Mouse (Mus musculus) ES-Bruce4 (cell line): ENCODE measurements around the gene Pou3f4. TPM values are rescaled to one million over a fixed set of nuclear protein-coding genes. Genes with fewer than 3 reads are reported as not detected.
"Not testable (repeated sequence)": the region's sequence is repeated elsewhere in the genome, so short reads cannot be mapped to it uniquely, and the experiment has no call there.

Source experiments
- H3K27ac ChIP-seq: 2 replicates; pipeline ENCODE4 v1.5.1; 2012; ENCODE audit warnings: low read length, inconsistent platforms; ENCODE audit not compliant: insufficient read depth
- H3K27me3 ChIP-seq: 2 replicates; pipeline ENCODE4 v1.6.1; 2012; ENCODE audit warnings: mild to moderate bottlenecking, low read length, inconsistent platforms; ENCODE audit not compliant: control insufficient read depth, poor library complexity, insufficient read depth, severe bottlenecking
- H3K36me3 ChIP-seq: 2 replicates; pipeline ENCODE4 v1.6.1; 2012; ENCODE audit warnings: inconsistent platforms, mild to moderate bottlenecking, low read length, moderate library complexity; ENCODE audit not compliant: control insufficient read depth, poor library complexity, insufficient read depth, severe bottlenecking
- H3K4me1 ChIP-seq: one replicate; pipeline ENCODE4 v1.8.1; 2011; ENCODE audit warnings: low read length; ENCODE audit not compliant: control insufficient read depth, insufficient read depth
- H3K4me3 ChIP-seq: 2 replicates; pipeline ENCODE4 v1.5.1; 2011; ENCODE audit warnings: low read depth, mild to moderate bottlenecking, low read length
- H3K9ac ChIP-seq: 2 replicates; pipeline ENCODE4 v1.6.1; 2012; ENCODE audit warnings: low read depth, mild to moderate bottlenecking, inconsistent platforms; ENCODE audit not compliant: poor library complexity, severe bottlenecking
- H3K9me3 ChIP-seq: replicated peaks from 2 replicates; pipeline ENCODE4 v1.6.1; 2012; ENCODE audit warnings: mild to moderate bottlenecking, low read length, inconsistent platforms; ENCODE audit not compliant: control insufficient read depth, poor library complexity, insufficient read depth, severe bottlenecking
- CTCF ChIP-seq: IDR thresholded peaks from one replicate; pipeline ENCODE4 v1.8.1; 2011; ENCODE audit warnings: low read depth, low read length
- EP300 ChIP-seq: IDR thresholded peaks from 2 replicates; pipeline ENCODE4 v1.6.1; 2011; ENCODE audit warnings: low read depth, low read length; ENCODE audit not compliant: insufficient read depth
- POLR2A ChIP-seq: IDR thresholded peaks from one replicate; pipeline ENCODE4 v1.8.1; 2011; ENCODE audit warnings: low read length; ENCODE audit not compliant: insufficient read depth
- polyA plus RNA-seq: library from polyadenylated mRNA; stranded (reverse); fragments of >200 nt; gene quantifications from 2 replicates; pipeline ENCODE4 v1.2.4, GENCODE M21; 2011; ENCODE audit warnings: low read depth; ENCODE audit not compliant: missing spikeins, insufficient read depth, insufficient read length

The Pou3f4 gene
- polyA plus RNA-seq, result 0.21 and 0.23 TPM in 2 replicates

- Histone ChIP-seq H3K9ac (no peak within 1 kb of the TSS), H3K4me1 (no peaks in the 10 kb centered on the region), H3K27me3 (no peaks in the 10 kb centered on the region), H3K9me3 (no peaks in the 10 kb centered on the region), H3K36me3 (no peaks in the 10 kb centered on the region), H3K4me3 (peak within 1 kb of the TSS; percentile 71), H3K27ac (no peak within 1 kb of the TSS)
- TF ChIP-seq POLR2A, result no peak
- TF ChIP-seq EP300, result no peak
- no peak for TF ChIP-seq CTCF
Measured at GRCm38 (mm10) chrX:110814151-110814571, at the start of gene Pou3f4. Gene Pou3f4 (plus strand): TSS chrX:110814280.

GRCm38 (mm10) chrX:110765939-110766338, 48.1 kb upstream of the Pou3f4 start:
- Histone ChIP-seq H3K4me1 (no peaks in the 10 kb centered on the region), H3K27me3 (no peaks in the 10 kb centered on the region), H3K27ac (no peak overlapping the region), H3K4me3 (no peak overlapping the region), H3K36me3 (no peaks in the 10 kb centered on the region), H3K9me3 (no peaks in the 10 kb centered on the region), H3K9ac (no peak overlapping the region)
- TF ChIP-seq EP300 (no peak), POLR2A (no peak), CTCF (no peak)

GRCm38 (mm10) chrX:110774807-110775206, 39.3 kb upstream of the Pou3f4 start:
- H3K27me3 ChIP-seq, H3K27ac ChIP-seq, H3K36me3 ChIP-seq, H3K4me3 ChIP-seq, H3K9ac ChIP-seq, H3K4me1 ChIP-seq, H3K9me3 ChIP-seq: not testable (repeated sequence)

GRCm38 (mm10) chrX:110802502-110802901, 11.6 kb upstream of the Pou3f4 start:
- Histone ChIP-seq H3K4me3 (no peak overlapping the region), H3K9me3 (no peaks in the 10 kb centered on the region), H3K9ac (no peak overlapping the region)

GRCm38 (mm10) chrX:110810001-110810578, 4.0 kb upstream of the Pou3f4 start:
- Histone ChIP-seq H3K4me3 (no peak overlapping the region), H3K9me3 (no peaks in the 10 kb centered on the region), H3K27ac (no peak overlapping the region), H3K9ac (no peak overlapping the region), H3K4me1 (no peaks in the 10 kb centered on the region), H3K36me3 (no peaks in the 10 kb centered on the region), H3K27me3 (no peaks in the 10 kb centered on the region)
- TF ChIP-seq POLR2A, result no peak
- no peak for TF ChIP-seq CTCF
- TF ChIP-seq EP300, result no peak

More at GRCm38 (mm10) chrX:110802502-110802901, 11.6 kb upstream of the Pou3f4 start:
- Histone ChIP-seq H3K27ac (no peak overlapping the region), H3K36me3 (no peaks in the 10 kb centered on the region), H3K4me1 (no peaks in the 10 kb centered on the region), H3K27me3 (no peaks in the 10 kb centered on the region)
- TF ChIP-seq CTCF (no peak), POLR2A (no peak), EP300 (no peak)

- Histone ChIP-seq H3K36me3 (no peaks in the 10 kb centered on the region), H3K9me3 (no peaks in the 10 kb centered on the region), H3K9ac (no peak overlapping the region), H3K27ac (no peak overlapping the region), H3K4me3 (no peak overlapping the region), H3K27me3 (no peaks in the 10 kb centered on the region), H3K4me1 (no peaks in the 10 kb centered on the region)
- TF ChIP-seq POLR2A, result no peak
- no peak for TF ChIP-seq CTCF
- TF ChIP-seq EP300, result no peak
Measured at GRCm38 (mm10) chrX:110810753-110811506, 3.1 kb upstream of the Pou3f4 start.
